Mouse (Mus musculus): ENCODE results near the gene Efcab6. TPM values are rescaled to one million over a fixed set of nuclear protein-coding genes. Genes with fewer than 3 reads are reported as not detected.

Gene Efcab6
- polyA plus RNA-seq, 1 experiment from 2014 or later, result not detected

- H3K9ac ChIP-seq (ENCODE audit: low read depth, low read length), result no peak overlapping the region
- DNase-seq (ENCODE audit: low spot score) (no peak), ATAC-seq (replicated peaks; ENCODE audit: low FRiP score) (no peak)
- no peak overlapping the region for H3K4me3 ChIP-seq (ENCODE audit: low read depth, low read length)
- H3K36me3 ChIP-seq (ENCODE audit: control insufficient read depth, insufficient read depth, low read length), result no peaks in the 10 kb centered on the region
- no peak overlapping the region for H3K27ac ChIP-seq (ENCODE audit: low read depth, low read length)
- no peaks in the 10 kb centered on the region for H3K9me3 ChIP-seq (ENCODE audit: control insufficient read depth, low read length)
- WGBS, result 57% methylated on average over 7 of the region's 7 CpGs
- H3K4me2 ChIP-seq, result no peak overlapping the region
- no peaks in the 10 kb centered on the region for H3K4me1 ChIP-seq (replicated peaks; ENCODE audit: control insufficient read depth, insufficient read depth, low read length)
- no peaks in the 10 kb centered on the region; the same call in 1 of the 2 replicates for H3K27me3 ChIP-seq (replicated peaks; ENCODE audit: control insufficient read depth, insufficient read depth, low read length)
Measured at GRCm38 (mm10) chr15:83998586-83998985, 66.6 kb downstream of the Efcab6 start.

GRCm38 (mm10) chr15:83998115-83998514 lies 67.1 kb downstream of the Efcab6 start:
- Histone ChIP-seq H3K9ac (ENCODE audit: low read depth, low read length) (no peak overlapping the region), H3K4me2 (no peak overlapping the region), H3K4me1 (replicated peaks; ENCODE audit: control insufficient read depth, insufficient read depth, low read length) (no peaks in the 10 kb centered on the region), H3K36me3 (ENCODE audit: control insufficient read depth, insufficient read depth, low read length) (no peaks in the 10 kb centered on the region), H3K27ac (ENCODE audit: low read depth, low read length) (no peak overlapping the region), H3K4me3 (ENCODE audit: low read depth, low read length) (no peak overlapping the region), H3K9me3 (ENCODE audit: control insufficient read depth, low read length) (no peaks in the 10 kb centered on the region), H3K27me3 (replicated peaks; ENCODE audit: control insufficient read depth, insufficient read depth, low read length) (no peaks in the 10 kb centered on the region; the same call in 1 of the 2 replicates)
- DNase-seq (ENCODE audit: low spot score) (no peak), ATAC-seq (replicated peaks; ENCODE audit: low FRiP score) (no peak)
- WGBS, result 25% methylated on average over 19 of the region's 19 CpGs

- DNase-seq (ENCODE audit: low spot score), result no peak
- Histone ChIP-seq H3K4me1 (replicated peaks; ENCODE audit: control insufficient read depth, insufficient read depth, low read length) (no peaks in the 10 kb centered on the region), H3K27ac (ENCODE audit: low read depth, low read length) (no peak overlapping the region), H3K27me3 (replicated peaks; ENCODE audit: control insufficient read depth, insufficient read depth, low read length) (no peaks in the 10 kb centered on the region; the same call in 1 of the 2 replicates), H3K36me3 (ENCODE audit: control insufficient read depth, insufficient read depth, low read length) (no peaks in the 10 kb centered on the region), H3K9me3 (ENCODE audit: control insufficient read depth, low read length) (no peaks in the 10 kb centered on the region), H3K4me2 (no peak overlapping the region), H3K9ac (ENCODE audit: low read depth, low read length) (no peak overlapping the region), H3K4me3 (ENCODE audit: low read depth, low read length) (no peak overlapping the region)
- WGBS, result 39% methylated on average over 4 of the region's 4 CpGs
- no peak for ATAC-seq (replicated peaks; ENCODE audit: low FRiP score)
Measured at GRCm38 (mm10) chr15:83997550-83997949, 67.6 kb downstream of the Efcab6 start.

GRCm38 (mm10) chr15:83996864-83997263 lies 68.3 kb downstream of the Efcab6 start:
- H3K9me3 ChIP-seq (ENCODE audit: control insufficient read depth, low read length), result no peaks in the 10 kb centered on the region
- DNase-seq (ENCODE audit: low spot score) (no peak), ATAC-seq (replicated peaks; ENCODE audit: low FRiP score) (no peak)
- no peak overlapping the region for H3K4me2 ChIP-seq
- no peak overlapping the region for H3K27ac ChIP-seq (ENCODE audit: low read depth, low read length)
- 73% methylated on average over 7 of the region's 7 CpGs for WGBS
- no peak overlapping the region for H3K9ac ChIP-seq (ENCODE audit: low read depth, low read length)
- no peaks in the 10 kb centered on the region; the same call in 1 of the 2 replicates for H3K27me3 ChIP-seq (replicated peaks; ENCODE audit: control insufficient read depth, insufficient read depth, low read length)
- no peak overlapping the region for H3K4me3 ChIP-seq (ENCODE audit: low read depth, low read length)
- no peaks in the 10 kb centered on the region for H3K4me1 ChIP-seq (replicated peaks; ENCODE audit: control insufficient read depth, insufficient read depth, low read length)
- H3K36me3 ChIP-seq (ENCODE audit: control insufficient read depth, insufficient read depth, low read length), result no peaks in the 10 kb centered on the region

- DNase-seq (ENCODE audit: low spot score), result no peak
- Histone ChIP-seq H3K4me3 (ENCODE audit: low read depth, low read length) (no peak overlapping the region), H3K27ac (ENCODE audit: low read depth, low read length) (no peak overlapping the region), H3K9me3 (ENCODE audit: control insufficient read depth, low read length) (no peaks in the 10 kb centered on the region), H3K36me3 (ENCODE audit: control insufficient read depth, insufficient read depth, low read length) (no peaks in the 10 kb centered on the region), H3K4me2 (no peak overlapping the region), H3K4me1 (replicated peaks; ENCODE audit: control insufficient read depth, insufficient read depth, low read length) (no peaks in the 10 kb centered on the region), H3K27me3 (replicated peaks; ENCODE audit: control insufficient read depth, insufficient read depth, low read length) (no peaks in the 10 kb centered on the region; the same call in 1 of the 2 replicates), H3K9ac (ENCODE audit: low read depth, low read length) (no peak overlapping the region)
- no peak for ATAC-seq (replicated peaks; ENCODE audit: low FRiP score)
- WGBS, result 67% methylated on average over 15 of the region's 15 CpGs
Measured at GRCm38 (mm10) chr15:83992191-83992590, 73.0 kb downstream of the Efcab6 start.

GRCm38 (mm10) chr15:83991461-83991860 lies 73.7 kb downstream of the Efcab6 start:
- 17% methylated on average over 3 of the region's 3 CpGs for WGBS
- H3K9me3 ChIP-seq (ENCODE audit: control insufficient read depth, low read length), result no peaks in the 10 kb centered on the region
- no peak overlapping the region for H3K4me2 ChIP-seq
- H3K4me3 ChIP-seq (ENCODE audit: low read depth, low read length), result no peak overlapping the region
- H3K9ac ChIP-seq (ENCODE audit: low read depth, low read length), result no peak overlapping the region
- ATAC-seq (replicated peaks; ENCODE audit: low FRiP score) (no peak), DNase-seq (ENCODE audit: low spot score) (no peak)
- no peaks in the 10 kb centered on the region for H3K4me1 ChIP-seq (replicated peaks; ENCODE audit: control insufficient read depth, insufficient read depth, low read length)
- no peak overlapping the region for H3K27ac ChIP-seq (ENCODE audit: low read depth, low read length)
- H3K36me3 ChIP-seq (ENCODE audit: control insufficient read depth, insufficient read depth, low read length), result no peaks in the 10 kb centered on the region
- H3K27me3 ChIP-seq (replicated peaks; ENCODE audit: control insufficient read depth, insufficient read depth, low read length), result no peaks in the 10 kb centered on the region; the same call in 1 of the 2 replicates

GRCm38 (mm10) chr15:83989241-83989640 lies 75.9 kb downstream of the Efcab6 start:
- H3K36me3 ChIP-seq (ENCODE audit: control insufficient read depth, insufficient read depth, low read length), result no peaks in the 10 kb centered on the region
- H3K27me3 ChIP-seq (replicated peaks; ENCODE audit: control insufficient read depth, insufficient read depth, low read length), result no peaks in the 10 kb centered on the region; the same call in 1 of the 2 replicates
- no peak for DNase-seq (ENCODE audit: low spot score)
- H3K4me1 ChIP-seq (replicated peaks; ENCODE audit: control insufficient read depth, insufficient read depth, low read length), result no peaks in the 10 kb centered on the region
- no peaks in the 10 kb centered on the region for H3K9me3 ChIP-seq (ENCODE audit: control insufficient read depth, low read length)
- no peak overlapping the region for H3K27ac ChIP-seq (ENCODE audit: low read depth, low read length)
- H3K4me2 ChIP-seq, result no peak overlapping the region
- ATAC-seq (replicated peaks; ENCODE audit: low FRiP score), result no peak
- 84% methylated on average over 5 of the region's 5 CpGs for WGBS
- no peak overlapping the region for H3K9ac ChIP-seq (ENCODE audit: low read depth, low read length)
- H3K4me3 ChIP-seq (ENCODE audit: low read depth, low read length), result no peak overlapping the region

GRCm38 (mm10) chr15:83988087-83988486 lies 77.1 kb downstream of the Efcab6 start:
- no peaks in the 10 kb centered on the region for H3K4me1 ChIP-seq (replicated peaks; ENCODE audit: control insufficient read depth, insufficient read depth, low read length)
- H3K27me3 ChIP-seq (replicated peaks; ENCODE audit: control insufficient read depth, insufficient read depth, low read length), result no peaks in the 10 kb centered on the region; the same call in 1 of the 2 replicates
- no peak for ATAC-seq (replicated peaks; ENCODE audit: low FRiP score)
- H3K4me2 ChIP-seq, result no peak overlapping the region
- H3K9ac ChIP-seq (ENCODE audit: low read depth, low read length), result no peak overlapping the region
- WGBS, result 40% methylated on average over 7 of the region's 7 CpGs
- H3K36me3 ChIP-seq (ENCODE audit: control insufficient read depth, insufficient read depth, low read length), result no peaks in the 10 kb centered on the region
- no peak overlapping the region for H3K27ac ChIP-seq (ENCODE audit: low read depth, low read length)
- no peaks in the 10 kb centered on the region for H3K9me3 ChIP-seq (ENCODE audit: control insufficient read depth, low read length)
- no peak for DNase-seq (ENCODE audit: low spot score)
- H3K4me3 ChIP-seq (ENCODE audit: low read depth, low read length), result no peak overlapping the region

- ATAC-seq (replicated peaks; ENCODE audit: low FRiP score), result no peak
- Histone ChIP-seq H3K9me3 (ENCODE audit: control insufficient read depth, low read length) (no peaks in the 10 kb centered on the region), H3K9ac (ENCODE audit: low read depth, low read length) (no peak overlapping the region), H3K4me3 (ENCODE audit: low read depth, low read length) (no peak overlapping the region), H3K4me1 (replicated peaks; ENCODE audit: control insufficient read depth, insufficient read depth, low read length) (no peaks in the 10 kb centered on the region), H3K27me3 (replicated peaks; ENCODE audit: control insufficient read depth, insufficient read depth, low read length) (no peaks in the 10 kb centered on the region), H3K27ac (ENCODE audit: low read depth, low read length) (no peak overlapping the region), H3K36me3 (ENCODE audit: control insufficient read depth, insufficient read depth, low read length) (no peaks in the 10 kb centered on the region), H3K4me2 (no peak overlapping the region)
- no peak for DNase-seq (ENCODE audit: low spot score)
- 63% methylated on average over 14 of the region's 14 CpGs for whole genome bisulfite sequencing
Measured at GRCm38 (mm10) chr15:83982186-83982936, 82.8 kb downstream of the Efcab6 start.
